Mouse (Mus musculus): Measurements from ENCODE around the gene Gm609.

DNA sequence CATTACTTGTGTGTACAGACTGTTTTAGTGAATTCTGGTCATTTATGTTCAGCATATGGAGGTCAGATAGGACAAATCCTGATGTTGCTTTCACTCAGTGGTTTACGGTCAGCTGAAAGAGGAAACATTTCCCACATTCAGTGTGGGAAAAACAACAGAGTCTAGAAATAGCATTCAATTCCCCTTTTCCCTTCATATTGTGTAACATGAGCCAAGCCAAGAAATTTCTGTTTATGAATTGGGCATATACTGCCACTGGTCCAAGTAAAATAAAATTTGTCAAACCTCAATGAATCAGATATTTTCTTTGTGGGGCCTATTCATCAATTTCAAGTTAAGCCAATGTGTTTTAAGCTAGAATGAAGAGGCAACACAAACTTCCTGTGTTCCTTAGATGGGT lies 121.7 kb downstream of the Gm609 start:
- TF ChIP-seq TAL1 (IDR thresholded peaks at IDR 0.05; ENCODE audit: low read length) (no peak), GATA1 (IDR thresholded peaks at IDR 0.05; ENCODE audit: low read length) (no peak)
